Mouse (Mus musculus) ES-CJ7 (cell line): Measurements from ENCODE around the gene Fam69a.

Source experiments
- DNase-seq: peaks from one replicate; pipeline ENCODE4 v3.0.0; 2011; ENCODE audit warnings: low read depth, low spot score

Gene Fam69a

GRCm38 (mm10) chr5:107986967-107987834 is at the start of gene Fam69a:
TSS of gene Fam69a (minus strand) at chr5:107987085.
- DNase-seq: peak; percentile 82

- peak; percentile 20 for DNase-seq
Observed at GRCm38 (mm10) chr5:108035523-108035922, 48.6 kb upstream of the Fam69a start.

- DNase-seq: peak; percentile 79
Observed at GRCm38 (mm10) chr5:108034194-108034593, 47.3 kb upstream of the Fam69a start.

DNA sequence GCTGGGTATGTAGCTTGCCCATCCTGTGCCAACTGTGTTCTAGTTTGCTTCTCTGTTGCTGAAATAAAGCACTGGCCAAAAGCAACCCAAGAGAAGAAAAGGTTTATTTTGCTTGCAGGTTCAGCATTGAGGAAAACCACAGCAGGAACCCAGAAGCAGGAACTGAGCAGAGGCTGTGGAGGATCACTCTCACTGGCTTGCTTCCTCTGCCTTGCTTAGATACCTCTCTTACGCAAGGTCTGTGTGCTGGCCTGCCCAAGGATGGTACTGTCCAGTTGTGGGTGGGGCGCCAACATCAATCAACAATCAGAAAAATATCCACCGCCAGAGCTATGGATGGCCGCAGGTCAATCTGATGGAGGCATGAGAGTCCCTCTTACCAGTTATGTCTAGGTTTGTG is 44.4 kb upstream of the Fam69a start:
- DNase-seq: no peak

- DNase-seq: peak; percentile 51
Observed at GRCm38 (mm10) chr5:108029968-108030367, 43.1 kb upstream of the Fam69a start.

DNA sequence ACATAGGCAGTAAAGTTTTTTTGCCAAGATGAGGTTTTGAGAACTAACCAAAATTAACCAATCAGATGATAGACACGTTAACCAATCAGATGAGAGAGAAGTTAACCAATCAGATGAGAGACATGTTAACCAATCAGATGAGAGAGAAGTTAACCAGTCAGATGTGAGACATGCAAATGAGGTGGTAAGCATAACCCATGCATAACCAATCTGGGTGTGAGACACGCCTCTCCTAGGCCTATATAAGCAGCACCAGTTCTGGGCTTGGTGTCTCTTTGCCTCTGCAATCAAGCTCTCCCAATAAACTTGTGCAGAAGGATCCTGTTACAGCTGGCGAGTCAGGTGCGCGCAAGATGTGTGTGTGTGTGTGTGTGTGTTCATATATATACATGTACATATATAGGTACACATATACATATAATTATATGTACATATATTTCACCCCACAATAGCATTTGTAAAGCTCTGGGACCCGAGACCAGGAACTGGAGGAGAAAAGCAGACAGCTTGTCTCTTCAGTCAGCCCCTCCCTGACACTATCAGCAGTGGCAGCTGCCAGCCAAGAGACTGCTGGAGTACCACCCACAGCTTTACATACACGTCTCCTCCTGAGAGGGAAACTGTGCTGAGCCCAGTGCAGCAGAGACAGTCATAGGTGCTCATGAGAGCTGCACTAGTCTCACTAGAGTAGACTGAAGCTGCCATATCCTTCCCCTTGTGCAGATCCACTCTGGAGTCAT is 42.1 kb upstream of the Fam69a start:
- peak; percentile 32 for DNase-seq

GRCm38 (mm10) chr5:108028230-108028629 is 41.3 kb upstream of the Fam69a start:
- DNase-seq: no peak

DNA sequence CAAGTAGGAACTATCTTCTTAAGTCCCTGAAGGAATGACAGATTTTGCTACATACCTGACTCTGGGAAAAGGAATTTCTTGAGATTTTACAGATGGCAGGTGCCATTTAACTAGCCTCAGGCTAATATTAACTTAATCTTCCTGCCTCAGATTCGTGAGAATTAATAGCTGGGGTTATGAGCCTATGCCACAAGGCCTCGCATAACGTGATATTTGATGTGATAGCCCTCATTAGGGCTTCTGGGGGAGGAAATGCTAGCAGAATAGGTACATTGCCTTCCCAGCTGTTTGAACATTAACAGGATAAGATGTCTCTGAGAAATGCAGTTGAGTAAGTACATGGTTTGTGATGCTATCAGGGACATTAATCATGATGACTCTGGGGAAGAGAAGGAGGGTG is 34.5 kb upstream of the Fam69a start:
- no peak for DNase-seq

DNA sequence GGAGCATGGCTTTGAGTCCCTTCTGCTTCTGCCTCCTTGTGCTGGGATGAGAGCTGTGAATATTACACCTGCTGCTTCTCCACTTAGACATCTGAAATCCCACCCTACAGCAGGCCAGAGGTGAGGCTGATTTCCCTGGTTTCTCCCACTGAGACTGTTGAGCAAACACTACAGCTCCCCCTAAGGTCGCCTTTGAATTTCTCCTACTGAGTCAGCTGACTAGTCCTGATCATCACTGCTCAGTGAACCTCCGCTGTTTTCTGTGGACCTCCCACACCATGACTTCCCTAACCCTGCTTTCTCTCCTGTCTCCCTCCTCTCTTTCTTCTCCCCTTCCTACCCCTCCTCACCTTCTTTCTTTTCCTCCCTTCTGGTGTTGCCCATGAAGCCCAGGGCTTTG is 32.5 kb upstream of the Fam69a start:
- peak; percentile 57 for DNase-seq

GRCm38 (mm10) chr5:108017232-108017631 is 30.3 kb upstream of the Fam69a start:
- DNase-seq: no peak

DNA sequence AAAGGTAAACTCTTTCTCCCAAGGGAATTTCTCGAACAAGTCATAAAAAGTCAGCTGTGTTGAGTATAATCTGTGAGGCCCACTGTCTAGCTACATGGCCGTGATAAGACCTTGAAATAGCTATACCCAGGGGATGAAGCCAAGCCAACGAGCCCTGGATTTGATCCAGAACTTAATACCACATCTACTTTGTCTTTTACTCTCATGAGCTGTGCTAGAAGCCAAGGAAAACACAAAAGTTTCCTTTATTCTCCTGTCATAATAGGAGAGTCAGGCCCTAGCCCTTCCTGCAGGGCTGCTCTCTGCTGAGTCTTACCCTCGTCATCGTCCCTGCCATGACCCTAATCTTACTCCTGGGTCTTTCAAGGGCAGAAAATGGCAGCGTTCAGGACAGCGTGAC is 28.5 kb upstream of the Fam69a start:
- DNase-seq: no peak

DNA sequence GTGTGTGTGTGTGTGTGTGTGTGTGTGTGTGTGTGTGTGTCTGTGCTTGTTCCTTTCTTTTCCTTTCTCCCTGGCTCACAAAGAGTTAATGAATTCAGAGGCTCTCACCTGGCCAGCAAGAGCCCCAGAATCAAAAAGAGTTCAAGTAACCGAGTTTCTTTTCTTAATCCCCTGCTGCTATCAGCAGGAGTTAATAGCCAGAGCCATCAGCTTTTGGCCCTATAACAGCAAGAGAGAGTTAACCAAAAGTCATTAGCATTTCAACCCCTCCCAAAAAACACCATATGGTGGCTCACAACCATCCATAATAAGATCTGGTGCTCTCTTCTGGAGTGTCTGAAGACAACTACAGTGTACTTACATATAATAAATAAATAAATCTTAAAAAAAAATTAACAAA is 27.3 kb upstream of the Fam69a start:
- no peak for DNase-seq

DNA sequence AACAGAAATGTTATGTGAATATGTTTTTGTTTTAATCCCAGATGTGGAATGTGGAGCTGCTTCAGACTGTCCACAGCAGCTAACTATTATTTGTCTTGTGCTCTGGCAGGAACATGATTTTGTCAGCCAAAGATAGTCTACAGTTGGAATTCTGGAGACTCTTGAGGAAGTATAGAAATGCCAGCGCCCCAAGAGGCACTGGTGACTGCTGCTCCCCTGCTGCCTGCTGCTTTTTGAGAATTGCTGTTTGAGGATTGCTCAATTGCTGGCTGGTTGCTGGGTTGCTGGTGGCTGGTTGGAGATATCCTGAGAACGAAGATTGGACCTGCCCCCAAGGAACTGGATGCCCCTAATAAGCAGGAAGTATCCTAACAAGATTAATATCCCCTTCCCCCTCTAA is 22.8 kb upstream of the Fam69a start:
- no peak for DNase-seq

GRCm38 (mm10) chr5:108005134-108005533 is 18.2 kb upstream of the Fam69a start:
- DNase-seq: peak; percentile 72

DNA sequence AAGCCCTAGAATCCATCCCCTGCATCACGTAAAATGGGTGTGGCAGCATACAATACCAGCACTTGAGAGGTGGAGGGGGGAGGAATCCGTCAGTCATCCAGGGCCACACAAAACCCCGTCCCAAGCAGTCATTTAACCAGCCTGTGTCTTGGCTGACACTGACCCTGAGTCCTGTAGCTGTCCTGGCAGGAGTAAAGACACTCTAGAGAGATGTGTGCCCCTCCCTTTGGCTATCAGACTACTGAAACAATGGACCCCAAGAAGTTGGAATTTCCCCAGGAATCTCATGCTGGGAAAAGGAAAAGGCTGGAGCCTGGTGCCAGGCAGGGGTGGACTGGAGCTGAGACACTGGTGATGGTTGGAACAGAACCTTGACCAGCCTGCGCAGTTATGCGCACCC is 15.8 kb upstream of the Fam69a start:
- DNase-seq: peak; percentile 69

GRCm38 (mm10) chr5:108000776-108001548 is 14.1 kb upstream of the Fam69a start:
- DNase-seq: peak; percentile 73

DNA sequence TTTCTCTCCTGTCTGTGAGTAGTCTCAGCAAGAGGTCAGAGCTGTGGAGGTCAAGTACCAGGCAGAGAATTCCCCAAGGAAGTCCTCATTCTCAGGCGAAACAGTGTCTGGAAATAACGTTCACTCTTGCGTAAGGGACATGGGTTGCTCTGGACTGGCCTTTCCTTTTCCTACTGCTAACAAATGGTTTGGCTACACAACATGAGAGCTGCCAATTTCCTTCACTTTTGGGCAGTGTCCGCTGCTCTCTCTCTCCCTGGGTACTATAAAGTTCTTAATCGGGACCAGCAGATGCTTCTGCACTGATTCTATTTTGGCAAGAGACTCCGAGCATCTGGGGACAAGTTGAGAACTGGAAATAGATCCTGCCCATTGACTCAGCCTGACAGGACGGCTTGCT is 10.8 kb upstream of the Fam69a start:
- DNase-seq: no peak

GRCm38 (mm10) chr5:107995936-107996335 is 9.1 kb upstream of the Fam69a start:
- DNase-seq: no peak

DNA sequence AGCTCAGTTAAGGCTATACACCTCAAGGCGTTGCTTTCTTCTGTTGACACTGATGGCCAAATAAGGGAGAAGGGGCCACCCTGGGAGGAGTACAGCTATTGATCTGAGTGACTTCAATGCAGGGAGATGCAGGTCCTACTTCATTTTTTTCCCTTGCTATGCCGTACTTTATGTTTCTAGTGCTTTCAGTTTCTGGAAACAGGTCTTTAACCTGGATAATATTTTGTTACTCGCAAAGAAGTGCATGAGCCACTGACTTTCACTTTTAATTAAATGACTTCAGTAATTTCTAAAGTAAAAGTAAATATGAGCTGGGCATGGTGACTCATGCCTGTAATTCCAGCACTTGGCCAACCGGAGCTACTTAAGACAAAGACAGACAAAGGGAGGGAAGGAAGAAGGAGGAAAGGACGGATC is 958 bp upstream of the Fam69a start:
- peak; percentile 18 for DNase-seq

DNA sequence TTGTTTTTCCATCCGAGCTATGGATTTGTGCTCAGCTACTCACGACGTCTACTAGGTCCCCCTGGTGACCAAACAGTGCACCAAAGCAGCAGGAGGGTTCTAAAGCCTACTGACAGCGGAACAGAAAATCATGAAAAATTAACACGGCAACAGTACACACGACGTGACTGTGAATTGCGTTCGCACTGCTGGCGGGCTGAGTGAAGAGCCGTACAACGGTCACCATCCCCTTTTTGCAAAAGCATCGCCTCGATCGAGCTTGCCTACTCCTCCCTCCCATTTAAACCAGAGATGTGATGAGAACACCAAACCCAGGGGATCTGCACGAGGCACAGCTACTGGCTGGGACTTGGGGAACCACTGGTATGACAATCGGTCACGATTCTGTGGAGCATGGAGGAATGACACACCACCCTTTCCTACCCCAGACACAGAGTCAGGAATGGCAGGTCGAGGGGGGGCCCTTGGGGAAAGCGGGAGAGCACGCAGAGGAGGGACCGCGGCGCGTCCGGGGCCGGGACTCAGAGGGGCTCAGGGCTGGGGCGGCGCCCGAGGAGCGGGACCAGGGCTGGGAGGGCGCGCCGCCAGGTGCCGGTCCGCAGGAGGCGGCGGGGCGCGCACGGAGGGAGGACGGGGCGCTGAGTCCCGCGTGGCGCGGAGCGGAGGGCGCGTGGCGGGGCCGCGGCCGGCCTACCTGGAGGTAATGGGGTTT is 474 bp downstream of the Fam69a start:
- DNase-seq: peak; percentile 73

DNA sequence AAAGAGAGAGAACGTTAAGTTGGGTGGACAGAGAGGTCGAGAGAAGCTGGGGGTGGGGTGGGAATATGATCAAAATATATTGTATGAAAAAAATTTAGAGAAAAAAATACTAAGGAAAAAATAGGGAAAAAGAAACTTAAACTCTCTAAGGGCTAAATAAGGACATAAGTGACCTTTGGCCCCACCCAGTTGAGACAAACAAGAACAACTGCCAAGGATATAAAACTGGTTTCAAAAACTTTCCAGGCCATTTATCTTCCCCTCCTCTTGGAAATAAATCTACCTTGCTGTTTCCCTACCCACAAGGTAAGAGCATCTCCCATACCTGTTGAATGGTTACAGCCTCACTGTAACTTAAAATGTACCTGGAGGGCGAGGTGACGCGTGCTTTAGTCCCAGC is 2.9 kb downstream of the Fam69a start:
- no peak for DNase-seq
